Mouse (Mus musculus) MEL (cell line): ENCODE results near the gene Il27. TPM values are rescaled to one million over a fixed set of nuclear protein-coding genes. Genes with fewer than 3 reads are reported as not detected.

Experiments
- DNase-seq: peaks from one replicate; pipeline ENCODE4 v3.0.0; 2011; ENCODE audit warnings: low read depth, low spot score
- H3K27ac ChIP-seq: 2 replicates; pipeline ENCODE4 v1.5.1; 2012; ENCODE audit warnings: low read depth, mild to moderate bottlenecking, control low read depth, low read length, moderate library complexity; ENCODE audit not compliant: control insufficient read depth
- H3K27me3 ChIP-seq, 2 experiments: fragments of 150-350 bp in 1 of 2; sonication (generic) in 1 of 2; 2 replicates each; pipeline ENCODE4 v1.6.1; 2012; ENCODE audit warnings: low read length in 2 of 2, mild to moderate bottlenecking in 2 of 2, improper control_type of control experiment in 1 of 2, moderate library complexity in 1 of 2; ENCODE audit not compliant: insufficient read depth in 2 of 2, control insufficient read depth in 1 of 2
- H3K36me3 ChIP-seq, 2 experiments: 2 replicates each; pipeline ENCODE4 v1.6.1; 2012 to 2014; ENCODE audit warnings: low read length in 2 of 2, improper control_type of control experiment in 1 of 2, inconsistent platforms in 1 of 2, mild to moderate bottlenecking in 1 of 2; ENCODE audit not compliant: insufficient read depth in 2 of 2, control insufficient read depth in 1 of 2
- H3K4me1 ChIP-seq, 2 experiments: fragments of 150-350 bp in 1 of 2; sonication (generic) in 1 of 2; 2 replicates each; pipeline ENCODE4 v1.6.1; 2012; ENCODE audit warnings: low read length in 2 of 2, improper control_type of control experiment in 1 of 2, mild to moderate bottlenecking in 1 of 2; ENCODE audit not compliant: insufficient read depth in 2 of 2, control insufficient read depth in 1 of 2
- H3K4me3 ChIP-seq, 2 experiments: fragments of 150-350 bp in 1 of 2; sonication (generic) in 1 of 2; 2 replicates each; pipeline ENCODE4 v1.5.1; 2012; ENCODE audit warnings: low read depth in 2 of 2, low read length in 2 of 2, mild to moderate bottlenecking in 2 of 2, moderate library complexity in 2 of 2, control low read depth in 1 of 2, improper control_type of control experiment in 1 of 2; ENCODE audit not compliant: control insufficient read depth in 1 of 2, insufficient read depth in 1 of 2
- H3K79me2 ChIP-seq: 2 replicates; pipeline ENCODE4 v1.6.1; 2012; ENCODE audit warnings: mild to moderate bottlenecking, low read length, moderate library complexity; ENCODE audit not compliant: control insufficient read depth, poor library complexity, insufficient read depth
- H3K9ac ChIP-seq: 2 replicates; pipeline ENCODE4 v1.6.1; 2012; ENCODE audit warnings: low read depth, mild to moderate bottlenecking, control low read depth, low read length, moderate library complexity; ENCODE audit not compliant: control insufficient read depth, poor library complexity, severe bottlenecking
- H3K9me3 ChIP-seq: fragments of 150-350 bp; sonication (generic); replicated peaks from 2 replicates; pipeline ENCODE4 v1.6.1; 2012; ENCODE audit warnings: mild to moderate bottlenecking, low read length, improper control_type of control experiment, moderate library complexity; ENCODE audit not compliant: insufficient read depth
- CTCF ChIP-seq, 3 experiments: IDR thresholded peaks in 2 of 3; conservative IDR thresholded peaks in 1 of 3; 2 replicates each; pipeline ENCODE4 v1.5.1; 2011 to 2012; ENCODE audit warnings: low read length in 3 of 3, low read depth in 2 of 3, mild to moderate bottlenecking in 2 of 3, improper control_type of control experiment in 1 of 3, inconsistent platforms in 1 of 3, mixed read lengths in 1 of 3, moderate library complexity in 1 of 3; ENCODE audit not compliant: control insufficient read depth in 1 of 3, insufficient read depth in 1 of 3, poor library complexity in 1 of 3, severe bottlenecking in 1 of 3
- E2F4 ChIP-seq: IDR thresholded peaks from 2 replicates; pipeline ENCODE4 v1.6.1; 2011; ENCODE audit warnings: low read depth, low read length, improper control_type of control experiment, borderline replicate concordance
- ELF1 ChIP-seq: IDR thresholded peaks from 2 replicates; pipeline ENCODE4 v1.6.1; 2014; ENCODE audit warnings: low read depth, mild to moderate bottlenecking, inconsistent platforms, low read length, improper control_type of control experiment, moderate library complexity
- EP300 ChIP-seq, 2 experiments: IDR thresholded peaks; 2 replicates each; pipeline ENCODE4 v1.6.1; 2011; ENCODE audit warnings: improper control_type of control experiment in 2 of 2, low read length in 2 of 2, low read depth in 1 of 2, mild to moderate bottlenecking in 1 of 2
- ETS1 ChIP-seq: IDR thresholded peaks from 2 replicates; pipeline ENCODE4 v1.6.1; 2012; ENCODE audit warnings: low read depth, mild to moderate bottlenecking, inconsistent platforms, low read length, improper control_type of control experiment, moderate library complexity
- GABPA ChIP-seq: IDR thresholded peaks from 2 replicates; pipeline ENCODE4 v1.6.1; 2012; ENCODE audit warnings: low read depth, mild to moderate bottlenecking, inconsistent platforms, low read length, improper control_type of control experiment, moderate library complexity
- GATA1 ChIP-seq: IDR thresholded peaks from 2 replicates; pipeline ENCODE4 v1.6.1; 2011; ENCODE audit warnings: low read depth, low read length, improper control_type of control experiment
- HCFC1 ChIP-seq: IDR thresholded peaks from 2 replicates; pipeline ENCODE4 v1.6.1; 2012; ENCODE audit warnings: low read depth, mild to moderate bottlenecking, inconsistent platforms, low read length, improper control_type of control experiment, moderate library complexity
- JUND ChIP-seq: IDR thresholded peaks from 2 replicates; pipeline ENCODE4 v1.6.1; 2011; ENCODE audit warnings: low read depth, mild to moderate bottlenecking, improper control_type of control experiment, low read length
- MAFK ChIP-seq: IDR thresholded peaks from 2 replicates; pipeline ENCODE4 v1.6.1; 2011; ENCODE audit warnings: low read depth, mild to moderate bottlenecking, low read length, improper control_type of control experiment, borderline replicate concordance
- MAX ChIP-seq: IDR thresholded peaks from 2 replicates; pipeline ENCODE4 v1.6.1; 2011; ENCODE audit warnings: low read length, improper control_type of control experiment
- MAZ ChIP-seq: IDR thresholded peaks from 2 replicates; pipeline ENCODE4 v1.6.1; 2012; ENCODE audit warnings: low read depth, mild to moderate bottlenecking, inconsistent platforms, low read length, improper control_type of control experiment
- MXI1 ChIP-seq: IDR thresholded peaks from 2 replicates; pipeline ENCODE4 v1.6.1; 2011; ENCODE audit warnings: mild to moderate bottlenecking, low read depth, low read length, improper control_type of control experiment
- MYB ChIP-seq: IDR thresholded peaks from 2 replicates; pipeline ENCODE4 v1.6.1; 2011; ENCODE audit warnings: mild to moderate bottlenecking, low read depth, low read length, improper control_type of control experiment
- MYC ChIP-seq: IDR thresholded peaks from 2 replicates; pipeline ENCODE4 v1.6.1; 2011; ENCODE audit warnings: low read depth, mild to moderate bottlenecking, low read length, improper control_type of control experiment, moderate library complexity
- NRF1 ChIP-seq: IDR thresholded peaks from 2 replicates; pipeline ENCODE4 v1.6.1; 2014; ENCODE audit warnings: low read depth, mild to moderate bottlenecking, inconsistent platforms, low read length, improper control_type of control experiment, moderate library complexity; ENCODE audit not compliant: poor library complexity, insufficient read depth, severe bottlenecking
- POLR2A ChIP-seq, 2 experiments: IDR thresholded peaks; 2 replicates each; pipeline ENCODE4 v1.6.1; 2011 to 2012; ENCODE audit warnings: low read length in 2 of 2, mild to moderate bottlenecking in 2 of 2, control low read depth in 1 of 2, improper control_type of control experiment in 1 of 2, low read depth in 1 of 2, moderate library complexity in 1 of 2; ENCODE audit not compliant: control insufficient read depth in 1 of 2, insufficient read depth in 1 of 2, poor library complexity in 1 of 2
- POLR2AphosphoS2 ChIP-seq: IDR thresholded peaks from 2 replicates; pipeline ENCODE4 v1.6.1; 2011; ENCODE audit warnings: low read length, improper control_type of control experiment
- POLR2AphosphoS5 ChIP-seq: IDR thresholded peaks from 2 replicates; pipeline ENCODE4 v1.6.1; 2012; ENCODE audit warnings: low read depth, borderline replicate concordance, mild to moderate bottlenecking, inconsistent platforms, low read length, moderate library complexity, mixed read lengths
- RAD21 ChIP-seq: IDR thresholded peaks from 2 replicates; pipeline ENCODE4 v1.6.1; 2011; ENCODE audit warnings: mild to moderate bottlenecking, low read depth, low read length, improper control_type of control experiment
- SIN3A ChIP-seq: IDR thresholded peaks from 2 replicates; pipeline ENCODE4 v1.6.1; 2012; ENCODE audit warnings: low read length, improper control_type of control experiment, inconsistent platforms
- SMC3 ChIP-seq: IDR thresholded peaks from 2 replicates; pipeline ENCODE4 v1.6.1; 2011; ENCODE audit warnings: low read depth, low read length, improper control_type of control experiment
- USF1 ChIP-seq: IDR thresholded peaks from 2 replicates; pipeline ENCODE4 v1.6.1; 2014; ENCODE audit warnings: low read depth, mild to moderate bottlenecking, inconsistent platforms, low read length, improper control_type of control experiment, moderate library complexity
- ZC3H11A ChIP-seq: IDR thresholded peaks from 2 replicates; pipeline ENCODE4 v1.6.1; 2012; ENCODE audit warnings: low read depth, mild to moderate bottlenecking, inconsistent platforms, low read length, improper control_type of control experiment
- ZMIZ1 ChIP-seq: IDR thresholded peaks from 2 replicates; pipeline ENCODE4 v1.6.1; 2012; ENCODE audit warnings: low read depth, mild to moderate bottlenecking, inconsistent platforms, low read length, improper control_type of control experiment, moderate library complexity
- ZNF384 ChIP-seq: IDR thresholded peaks from 2 replicates; pipeline ENCODE4 v1.6.1; 2012; ENCODE audit warnings: low read depth, mild to moderate bottlenecking, inconsistent platforms, low read length, improper control_type of control experiment
- polyA plus RNA-seq, 2 experiments: library from polyadenylated mRNA; stranded (reverse) in 1 of 2; unstranded in 1 of 2; fragments of >175 nt in 1 of 2; fragments of >200 nt in 1 of 2; gene quantifications; 2 replicates each; pipeline versions ENCODE4 v1.2.1 to v1.2.4; 2012; ENCODE audit warnings: low replicate concordance in 2 of 2, low read depth in 1 of 2; ENCODE audit not compliant: insufficient read length in 2 of 2, insufficient read depth in 1 of 2, missing spikeins in 1 of 2
- total RNA-seq: library from RNA; depleted of rRNA; stranded (reverse); fragments of 300-350 nt; gene quantifications from 2 replicates; pipeline ENCODE4 v1.2.3, GENCODE M21; 2012

The Il27 gene
- total and polyA plus RNA-seq, 3 experiments = 0.07 TPM; not detected in 2

DNA sequence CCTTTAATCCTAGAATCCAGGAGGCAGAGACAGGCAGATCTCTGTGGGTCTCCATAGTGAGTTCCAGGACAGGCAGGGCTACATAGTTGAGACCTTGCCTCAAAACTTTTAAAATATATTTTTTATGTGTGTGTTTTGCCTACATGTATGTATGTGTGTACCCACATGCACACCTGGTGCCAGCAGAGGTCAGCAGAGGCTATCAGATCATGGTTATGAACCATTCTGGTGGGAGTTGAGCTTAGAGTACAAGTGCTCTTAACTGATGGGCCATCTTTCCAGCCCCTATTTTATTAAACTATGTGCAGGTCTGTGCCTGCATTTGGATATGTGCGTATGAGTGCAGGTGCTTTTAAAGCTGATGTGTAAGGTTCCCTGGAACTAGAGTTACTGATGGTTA is 39.9 kb downstream of the Il27 start:
- Histone ChIP-seq H3K36me3 (peaks cover 0 to 74% of the 10 kb centered on the region in 2 experiments; a peak in 2 of 4 replicates), H3K27me3 (no peaks in the 10 kb centered on the region), H3K9me3 (no peaks in the 10 kb centered on the region), H3K9ac (no peak overlapping the region), H3K4me3 (no peak overlapping the region), H3K4me1 (no peaks in the 10 kb centered on the region; a peak in 1 of 4 replicates), H3K79me2 (peaks cover 5% of the 10 kb centered on the region; the same call in 1 of the 2 replicates), H3K27ac (no peak overlapping the region)
- no peak for DNase-seq
- TF ChIP-seq MYC (no peak), USF1 (no peak), ZNF384 (no peak), EP300 (IDR thresholded peaks at IDR 0.05; ENCODE audit: low read depth in 1 of 2, low read length in 2 of 2) (no peak), MAZ (no peak), MAFK (no peak), POLR2AphosphoS5 (no peak), GABPA (no peak), RAD21 (peak; percentile 11), HCFC1 (no peak), SIN3A (no peak), SMC3 (no peak), ZMIZ1 (no peak), E2F4 (no peak), MXI1 (no peak), POLR2A (IDR thresholded peaks at IDR 0.05; ENCODE audit: control insufficient read depth in 1 of 2, insufficient read depth in 1 of 2, low read depth in 1 of 2, low read length in 2 of 2, poor library complexity in 1 of 2) (no peak), CTCF (IDR thresholded peaks at IDR 0.05 in 2 of 3, conservative IDR thresholded peaks at IDR 0.05 in 1 of 3; ENCODE audit: control insufficient read depth in 1 of 3, insufficient read depth in 1 of 3, low read depth in 2 of 3, low read length in 3 of 3, poor library complexity in 1 of 3, severe bottlenecking in 1 of 3) (peak in 1 of 3 experiments; percentile 27; a peak in 1 of 6 replicates), ZC3H11A (no peak), GATA1 (no peak), POLR2AphosphoS2 (0 out of 2 replicates have a peak, but pooled peaks have one; percentile 11), NRF1 (no peak), ETS1 (no peak), ELF1 (no peak), MAX (no peak), JUND (no peak), MYB (no peak)
